Comparison of ENCODE assay signal across 10 mouse cellular contexts in genomic region chr2:27799018-27799417, GRCm38 (mm10).
A peak's percentile ranks its signal among the peaks of the same experiment; 100 is the strongest.
DNase-seq lines count a peak whose midpoint lies in the region; ATAC-seq and TF ChIP-seq lines count a peak whose summit lies in the region.
"Had no signal": no experiment of that assay in that cellular context is flagged by ENCODE, and none has a peak within 500 bp of the region (broad histone marks: within the 10 kb centered on the region; RNA-seq: fewer than 3 reads in every experiment).

No protein-coding gene starts in this region.

- no peaks in the 10 kb centered on the region for H3K9me3 ChIP-seq in lung, postnatal 0 days (ENCODE audit: low read length)
- no peaks in the 10 kb centered on the region for H3K9me3 ChIP-seq in intestine, postnatal 0 days (ENCODE audit: control insufficient read depth)
- no peaks in the 10 kb centered on the region for H3K9me3 ChIP-seq in stomach, embryonic 16.5 days (replicated peaks; ENCODE audit: control insufficient read depth, low read length)
- H3K9me3 ChIP-seq: liver, embryonic 15.5 days had no signal

- no peak overlapping the region for H3K9ac ChIP-seq in lung, postnatal 0 days (replicated peaks; ENCODE audit: low read depth)
- no peak overlapping the region for H3K9ac ChIP-seq in intestine, postnatal 0 days (ENCODE audit: low read depth, low read length)
- no peak overlapping the region; the same call in 1 of the 2 replicates for H3K9ac ChIP-seq in stomach, embryonic 16.5 days (ENCODE audit: low read length)
- H3K9ac ChIP-seq: liver, embryonic 15.5 days had no signal

- no peak for TF ChIP-seq CTCF in lung, postnatal 0 days (IDR thresholded peaks at IDR 0.05)
- no peak for TF ChIP-seq CTCF in intestine, postnatal 0 days (IDR thresholded peaks at IDR 0.05; ENCODE audit: low read depth)

- peak overlapping the region; percentile 3; the same call in 1 of the 2 replicates for H3K27ac ChIP-seq in lung, postnatal 0 days (ENCODE audit: low read length)
- peak overlapping the region; percentile 22; the same call in 1 of the 2 replicates for H3K27ac ChIP-seq in intestine, postnatal 0 days (ENCODE audit: low read depth, low read length)
- H3K27ac ChIP-seq in stomach, embryonic 16.5 days (ENCODE audit: low read length), result peak overlapping the region; percentile 83
- H3K27ac ChIP-seq: liver, embryonic 15.5 days had no signal

- no peaks in the 10 kb centered on the region for H3K36me3 ChIP-seq in lung, postnatal 0 days (ENCODE audit: insufficient read depth, low read length)
- no peaks in the 10 kb centered on the region for H3K36me3 ChIP-seq in intestine, postnatal 0 days (ENCODE audit: control insufficient read depth, insufficient read depth)
- H3K36me3 ChIP-seq in stomach, embryonic 16.5 days (ENCODE audit: control insufficient read depth, insufficient read depth, low read length), result no peaks in the 10 kb centered on the region
- H3K36me3 ChIP-seq: liver, embryonic 15.5 days had no signal

- WGBS in lung, postnatal 0 days, result 21% methylated on average over 4 of the region's 4 CpGs
- WGBS in intestine, postnatal 0 days, result 52% methylated on average over 4 of the region's 4 CpGs
- WGBS in stomach, embryonic 16.5 days, result 40% methylated on average over 4 of the region's 4 CpGs

- no peaks in the 10 kb centered on the region for H3K27me3 ChIP-seq in lung, postnatal 0 days (replicated peaks; ENCODE audit: insufficient read depth, low read length)
- H3K27me3 ChIP-seq in intestine, postnatal 0 days (replicated peaks; ENCODE audit: control insufficient read depth, insufficient read depth, low read length), result no peaks in the 10 kb centered on the region
- H3K27me3 ChIP-seq in stomach, embryonic 16.5 days (ENCODE audit: control insufficient read depth, insufficient read depth, low read length), result no peaks in the 10 kb centered on the region
- H3K27me3 ChIP-seq: liver, embryonic 15.5 days had no signal

- peak; percentile 41 for ATAC-seq in lung, postnatal 0 days
- ATAC-seq in intestine, postnatal 0 days, result no peak
- peak; percentile 63; the same call in 1 of the 2 replicates for ATAC-seq in stomach, embryonic 16.5 days (ENCODE audit: insufficient read depth, low FRiP score)
- ATAC-seq in granulocyte monocyte progenitor cell, adult 5-6 weeks (replicated peaks; ENCODE audit: poor library complexity, severe bottlenecking), result no peak

- no peak overlapping the region for H3K4me2 ChIP-seq in lung, postnatal 0 days (replicated peaks; ENCODE audit: low read depth, low read length)
- H3K4me2 ChIP-seq in intestine, postnatal 0 days (replicated peaks; ENCODE audit: low read depth), result no peak overlapping the region
- no peak overlapping the region for H3K4me2 ChIP-seq in stomach, embryonic 16.5 days (ENCODE audit: low read depth, low read length)
- H3K4me2 ChIP-seq: liver, embryonic 15.5 days had no signal

- no peak for TF ChIP-seq EP300 in lung, postnatal 0 days (IDR thresholded peaks at IDR 0.05)

- DNase-seq in lung, postnatal 0 days (ENCODE audit: low spot score), result no peak
- DNase-seq in lung, postnatal 25 days (ENCODE audit: low spot score), result no peak
- peak; percentile 80 to 88 for DNase-seq in heart, adult 9 months (ENCODE audit: low spot score in 2 of 2)
- DNase-seq in spleen, postnatal 14 days (ENCODE audit: low spot score in 2 of 2), result no peak
- no peak for DNase-seq in layer of hippocampus, adult 11-12 months (ENCODE audit: low spot score)
- DNase-seq: right cerebral cortex, postnatal 14 days had no signal

- no peak overlapping the region for H3K4me3 ChIP-seq in lung, postnatal 0 days (ENCODE audit: low read depth, low read length)
- no peak overlapping the region for H3K4me3 ChIP-seq in intestine, postnatal 0 days (ENCODE audit: low read depth, low read length)
- no peak overlapping the region for H3K4me3 ChIP-seq in stomach, embryonic 16.5 days (replicated peaks; ENCODE audit: low read length)
- H3K4me3 ChIP-seq: liver, embryonic 15.5 days had no signal

- H3K4me1 ChIP-seq in lung, postnatal 0 days (ENCODE audit: insufficient read depth, low read depth, low read length), result no peaks in the 10 kb centered on the region
- no peaks in the 10 kb centered on the region for H3K4me1 ChIP-seq in intestine, postnatal 0 days (replicated peaks; ENCODE audit: control insufficient read depth, insufficient read depth, low read length)
- peaks cover 14% of the 10 kb centered on the region for H3K4me1 ChIP-seq in stomach, embryonic 16.5 days (ENCODE audit: control insufficient read depth, insufficient read depth, low read length)
- H3K4me1 ChIP-seq: liver, embryonic 15.5 days had no signal

Comparison
In these comparisons a context has a peak if more than half of its experiments do, and no peak if none do; other contexts are left out.
1. ATAC-seq: peak in lung, postnatal 0 days (single experiment) and stomach, embryonic 16.5 days (single experiment); none in intestine, postnatal 0 days (single experiment) and granulocyte monocyte progenitor cell, adult 5-6 weeks (single experiment).
2. DNase-seq: peak in heart, adult 9 months (2 of 2); none in lung, postnatal 0 days (single experiment), lung, postnatal 25 days (single experiment), spleen, postnatal 14 days (0 of 2) and layer of hippocampus, adult 11-12 months (single experiment).
3. H3K27ac ChIP-seq: peak in every context shown above with its lines; median percentile 83 in stomach, embryonic 16.5 days; 22 in intestine, postnatal 0 days; 3 in lung, postnatal 0 days.